Mouse (Mus musculus) intestine, embryonic 15.5 days (tissue): ENCODE results near the gene Spock1. TPM values are rescaled to one million over a fixed set of nuclear protein-coding genes. Genes with fewer than 3 reads are reported as not detected.
A peak's percentile ranks its signal among the peaks of the same experiment; 100 is the strongest.

Source experiments
- ATAC-seq: fragments of 200-750 bp; cut with Nextera tagmentation; 2 replicates; pipeline ENCODE4 v1.8.0; 2017; ENCODE audit warnings: moderate TSS enrichment, moderate library complexity
- H3K27ac ChIP-seq: fragments of 300-500 bp; sonication (generic); 2 replicates; pipeline ENCODE4 v1.5.1; 2015; ENCODE audit warnings: mild to moderate bottlenecking, inconsistent platforms
- H3K27me3 ChIP-seq: fragments of 300-500 bp; sonication (generic); replicated peaks from 2 replicates; pipeline ENCODE4 v1.6.1; 2015; ENCODE audit warnings: inconsistent platforms
- H3K36me3 ChIP-seq: fragments of 300-500 bp; sonication (generic); 2 replicates; pipeline ENCODE4 v1.6.1; 2015; ENCODE audit warnings: inconsistent platforms
- H3K4me1 ChIP-seq: fragments of 300-500 bp; sonication (generic); replicated peaks from 2 replicates; pipeline ENCODE4 v1.6.1; 2015; ENCODE audit warnings: inconsistent platforms
- H3K4me2 ChIP-seq: fragments of 300-500 bp; sonication (generic); replicated peaks from 2 replicates; pipeline ENCODE4 v1.6.1; 2015; ENCODE audit warnings: mild to moderate bottlenecking, inconsistent platforms
- H3K4me3 ChIP-seq: fragments of 300-500 bp; sonication (generic); replicated peaks from 2 replicates; pipeline ENCODE4 v1.5.1; 2015; ENCODE audit warnings: inconsistent platforms
- H3K9ac ChIP-seq: fragments of 300-500 bp; sonication (generic); 2 replicates; pipeline ENCODE4 v1.6.1; 2015; ENCODE audit warnings: inconsistent platforms
- H3K9me3 ChIP-seq: fragments of 300-500 bp; sonication (generic); 2 replicates; pipeline ENCODE4 v1.6.1; 2016; ENCODE audit warnings: inconsistent platforms
- WGBS: fragments of 180-500 bp; shearing (Covaris S2); methylation state at CpG from one replicate; pipeline ENCODE4 v1.1.7; 2015; 5-methylcytosine and 5-hydroxymethylcytosine counted together
- polyA plus RNA-seq: library from polyadenylated mRNA; unstranded; fragments of >200 nt; fragmentation: Nextera tagmentation; extraction: Ambion mirVana; gene quantifications from 2 replicates; pipeline ENCODE4 v1.2.1, GENCODE M21; 2015

Spock1 gene
- polyA plus RNA-seq, 1 experiment from 2014 or later: 3.5 TPM

DNA sequence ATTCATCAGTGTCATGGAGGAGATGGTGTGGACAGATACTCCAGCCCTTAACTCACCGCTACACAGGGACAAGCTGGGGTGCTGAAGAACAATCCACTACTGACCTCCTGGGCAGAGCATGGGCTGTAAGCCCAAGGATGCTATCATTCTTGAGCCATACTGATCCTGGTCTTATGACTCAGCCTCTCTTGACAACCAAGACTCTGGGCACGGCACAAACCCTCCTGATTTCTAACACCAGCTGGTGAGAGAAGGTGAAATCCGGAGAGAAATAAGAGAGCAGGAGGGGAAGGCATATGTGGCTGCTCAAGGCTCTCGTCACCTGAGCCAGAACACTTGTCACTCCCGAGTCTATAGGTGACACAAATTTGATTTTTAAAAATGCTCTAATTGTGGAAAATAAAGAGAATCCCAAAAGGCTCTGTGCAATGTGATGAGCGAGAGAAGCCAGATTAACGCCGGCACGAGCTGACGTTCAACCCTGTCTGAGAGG is 271.0 kb downstream of the Spock1 start:
- WGBS: 83% methylated on average over 10 of the region's 10 CpGs

DNA sequence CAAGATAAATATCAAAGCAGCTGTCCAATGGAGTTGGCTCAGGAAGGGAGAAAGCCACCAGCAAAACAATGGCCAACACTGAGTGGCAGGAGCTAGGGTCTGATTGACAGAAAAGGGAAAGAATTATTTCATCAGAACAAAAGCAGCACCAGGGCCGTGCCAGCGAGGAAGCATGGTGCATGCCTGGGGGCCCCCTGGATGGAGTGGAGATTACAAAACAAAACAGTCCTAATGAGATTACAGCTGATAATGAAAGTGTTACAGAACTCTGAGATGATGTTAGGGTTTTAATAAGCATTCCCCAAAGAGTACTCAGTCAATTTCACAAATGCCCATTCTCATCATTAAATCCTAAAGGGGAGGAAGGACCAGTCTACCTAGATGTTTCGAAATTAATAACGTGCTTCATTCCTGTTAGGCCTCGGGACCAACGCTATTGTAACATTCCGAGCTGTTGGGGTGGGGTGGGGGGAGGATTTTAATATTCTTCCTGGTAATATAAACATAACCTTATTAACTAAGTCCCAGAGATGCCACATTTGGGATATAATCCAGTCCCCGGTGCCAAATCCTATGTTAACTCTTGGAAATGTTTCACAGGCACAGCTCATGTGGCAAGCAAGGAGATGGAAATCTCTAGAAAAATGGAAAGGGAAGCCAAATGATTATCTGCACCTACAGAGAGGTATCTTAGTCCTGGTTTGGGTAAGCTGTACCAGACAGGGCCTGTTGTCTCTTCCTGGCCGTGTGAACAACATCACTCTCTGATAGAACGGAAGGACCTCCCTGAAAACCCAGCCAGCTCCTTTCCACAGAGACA is 271.7 kb downstream of the Spock1 start:
- no peak for ATAC-seq
- Histone ChIP-seq H3K4me3 (no peak overlapping the region), H3K4me1 (no peaks in the 10 kb centered on the region), H3K9ac (no peak overlapping the region), H3K9me3 (no peaks in the 10 kb centered on the region), H3K4me2 (no peak overlapping the region), H3K36me3 (no peaks in the 10 kb centered on the region), H3K27me3 (no peaks in the 10 kb centered on the region), H3K27ac (no peak overlapping the region)
- 79% methylated on average over 10 of the region's 10 CpGs for WGBS

More for the DNA sequence above, 271.0 kb downstream of the Spock1 start:
- Histone ChIP-seq H3K4me2 (no peak overlapping the region), H3K4me1 (no peaks in the 10 kb centered on the region), H3K9me3 (no peaks in the 10 kb centered on the region), H3K9ac (no peak overlapping the region), H3K27ac (no peak overlapping the region), H3K36me3 (no peaks in the 10 kb centered on the region), H3K4me3 (no peak overlapping the region), H3K27me3 (no peaks in the 10 kb centered on the region)
- ATAC-seq: no peak

DNA sequence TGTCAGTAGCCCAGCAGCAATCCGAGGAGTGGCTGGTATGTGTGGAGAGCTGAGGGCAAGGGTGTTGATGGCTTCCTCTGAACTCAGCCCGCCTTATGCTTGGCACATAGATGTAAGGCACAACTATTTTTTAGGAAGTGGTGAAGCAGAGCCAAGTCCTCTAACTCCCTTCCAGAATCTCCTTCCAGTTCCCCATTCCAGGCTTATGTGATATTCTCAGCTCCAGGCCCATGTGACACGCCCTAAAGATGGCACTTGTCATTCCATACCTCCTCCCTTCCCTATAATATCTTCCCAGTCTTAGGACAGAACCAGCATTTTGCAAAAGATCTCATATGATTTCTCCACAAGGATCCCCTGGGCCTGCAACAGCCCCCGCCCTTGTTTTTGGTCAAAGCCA is 277.6 kb downstream of the Spock1 start:
- H3K27me3 ChIP-seq: no peaks in the 10 kb centered on the region
- no peak for ATAC-seq
- 90% methylated on average over 4 of the region's 4 CpGs for WGBS
- no peak overlapping the region for H3K9ac ChIP-seq
- H3K4me2 ChIP-seq: no peak overlapping the region
- no peaks in the 10 kb centered on the region for H3K4me1 ChIP-seq
- H3K36me3 ChIP-seq: no peaks in the 10 kb centered on the region
- H3K27ac ChIP-seq: no peak overlapping the region
- H3K9me3 ChIP-seq: no peaks in the 10 kb centered on the region
- no peak overlapping the region for H3K4me3 ChIP-seq

DNA sequence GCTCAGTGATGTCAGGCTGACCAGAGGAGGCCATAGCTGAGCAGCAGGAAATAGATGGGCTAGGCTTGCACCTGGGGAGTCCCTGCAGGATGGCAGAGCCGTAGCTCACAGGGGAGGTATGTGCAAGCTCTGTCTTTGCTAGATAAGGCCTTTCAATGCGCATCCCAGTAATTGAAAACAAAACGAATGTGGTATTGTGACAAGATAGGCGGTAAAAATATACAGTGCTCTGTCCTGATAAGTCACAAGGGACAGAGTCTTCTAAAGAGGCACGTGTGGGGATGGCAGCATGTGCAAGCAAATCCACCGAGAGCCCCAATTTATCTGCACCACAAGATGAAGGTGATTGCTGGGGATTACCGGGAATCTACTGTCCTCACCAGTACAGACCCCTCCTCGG is 279.9 kb downstream of the Spock1 start:
- WGBS: 67% methylated on average over 8 of the region's 8 CpGs
- Histone ChIP-seq H3K9me3 (no peaks in the 10 kb centered on the region), H3K27me3 (no peaks in the 10 kb centered on the region), H3K4me1 (no peaks in the 10 kb centered on the region), H3K9ac (no peak overlapping the region), H3K4me2 (no peak overlapping the region), H3K4me3 (no peak overlapping the region), H3K27ac (no peak overlapping the region), H3K36me3 (no peaks in the 10 kb centered on the region)
- ATAC-seq: no peak

DNA sequence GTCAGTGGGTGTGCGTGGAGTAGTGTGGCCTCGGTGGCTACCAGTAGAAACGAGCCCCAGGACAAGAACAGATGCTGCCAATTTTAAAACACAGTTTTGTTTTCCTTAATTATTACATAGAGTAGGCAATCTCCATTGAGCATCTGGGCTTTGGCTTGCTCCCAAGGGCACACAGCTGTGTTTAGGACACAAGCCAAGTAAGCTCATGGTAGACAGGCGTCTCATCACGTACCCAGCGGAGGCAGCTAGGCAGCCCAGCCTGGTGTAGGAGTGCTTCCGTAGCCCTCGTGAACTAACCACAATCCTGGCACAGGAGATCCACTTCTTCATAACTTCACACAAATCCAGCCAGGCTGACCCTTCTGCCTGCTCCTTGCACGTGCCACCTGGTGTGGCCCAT is 281.7 kb downstream of the Spock1 start:
- Histone ChIP-seq H3K4me2 (no peak overlapping the region), H3K4me1 (no peaks in the 10 kb centered on the region), H3K9me3 (no peaks in the 10 kb centered on the region), H3K36me3 (no peaks in the 10 kb centered on the region), H3K27ac (no peak overlapping the region), H3K27me3 (no peaks in the 10 kb centered on the region), H3K4me3 (no peak overlapping the region), H3K9ac (no peak overlapping the region)
- ATAC-seq: no peak
- WGBS: 80% methylated on average over 9 of the region's 9 CpGs

DNA sequence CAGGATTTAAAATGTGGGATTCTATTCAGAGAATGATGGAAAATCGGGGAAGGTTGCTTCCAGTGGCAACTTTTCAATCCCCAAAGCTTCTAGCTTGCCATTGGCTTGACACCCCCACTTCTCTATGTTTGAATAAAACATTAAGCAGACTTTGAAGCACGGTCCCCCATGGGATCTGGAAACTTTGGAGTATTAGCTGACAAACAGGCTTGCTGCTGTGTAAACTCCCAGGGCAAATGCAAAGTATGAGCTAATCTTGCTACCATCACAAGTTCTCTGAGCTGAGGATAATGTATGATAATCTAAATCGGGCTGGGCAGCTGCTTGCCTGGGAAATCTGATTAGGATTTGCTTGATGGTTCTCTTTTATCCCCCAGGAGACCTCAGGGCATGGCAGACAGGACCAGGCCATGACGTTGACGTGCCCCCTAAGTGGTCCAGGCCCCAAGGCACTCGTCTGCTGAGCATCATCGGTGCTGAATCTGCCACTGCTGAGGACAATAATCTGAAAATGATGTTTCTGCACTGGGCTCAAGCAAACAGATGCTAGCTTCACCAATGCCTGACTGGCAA is 284.1 kb downstream of the Spock1 start:
- Histone ChIP-seq H3K9ac (no peak overlapping the region), H3K27me3 (no peaks in the 10 kb centered on the region), H3K4me3 (no peak overlapping the region), H3K9me3 (no peaks in the 10 kb centered on the region), H3K4me1 (no peaks in the 10 kb centered on the region), H3K27ac (no peak overlapping the region), H3K36me3 (no peaks in the 10 kb centered on the region), H3K4me2 (no peak overlapping the region)
- 48% methylated on average over 7 of the region's 7 CpGs for WGBS
- no peak for ATAC-seq

DNA sequence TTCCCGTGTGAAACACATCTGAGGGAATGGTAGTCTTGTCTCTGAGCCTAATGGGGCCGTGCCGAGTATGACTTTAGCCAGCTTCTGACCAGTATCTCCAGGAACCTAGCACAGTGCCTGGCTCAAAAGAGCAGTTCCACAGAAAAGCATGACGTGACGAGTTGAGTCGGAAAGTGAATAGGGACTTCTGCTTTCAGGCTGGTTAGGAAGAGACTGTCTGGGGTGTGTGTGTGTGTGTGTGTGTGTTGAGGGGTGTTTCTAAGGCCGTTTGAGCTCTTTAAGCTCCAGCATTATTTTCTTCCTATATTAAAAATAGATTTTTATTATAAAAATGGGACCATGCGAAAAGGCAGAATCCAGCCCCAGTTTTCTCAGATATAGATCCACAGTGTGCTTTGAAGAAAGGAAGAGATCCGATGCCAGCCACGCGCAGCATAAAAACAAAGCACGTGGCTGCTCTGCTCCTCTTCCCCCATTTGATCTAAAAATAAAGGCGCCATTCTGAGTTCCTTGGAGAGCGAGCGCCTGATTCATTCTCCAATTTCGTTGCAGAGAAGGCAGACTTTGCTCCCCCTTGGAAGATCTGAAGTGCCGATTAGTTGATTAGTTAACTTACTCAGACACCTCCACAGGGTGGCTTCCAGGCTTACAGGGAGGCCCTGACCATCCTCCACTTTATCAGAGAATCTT is 288.9 kb downstream of the Spock1 start:
- Histone ChIP-seq H3K36me3 (no peaks in the 10 kb centered on the region), H3K9ac (no peak overlapping the region), H3K4me3 (no peak overlapping the region), H3K27ac (no peak overlapping the region), H3K4me2 (no peak overlapping the region), H3K4me1 (no peaks in the 10 kb centered on the region), H3K27me3 (no peaks in the 10 kb centered on the region), H3K9me3 (no peaks in the 10 kb centered on the region)
- WGBS: 75% methylated on average over 17 of the region's 17 CpGs
- ATAC-seq: no peak

DNA sequence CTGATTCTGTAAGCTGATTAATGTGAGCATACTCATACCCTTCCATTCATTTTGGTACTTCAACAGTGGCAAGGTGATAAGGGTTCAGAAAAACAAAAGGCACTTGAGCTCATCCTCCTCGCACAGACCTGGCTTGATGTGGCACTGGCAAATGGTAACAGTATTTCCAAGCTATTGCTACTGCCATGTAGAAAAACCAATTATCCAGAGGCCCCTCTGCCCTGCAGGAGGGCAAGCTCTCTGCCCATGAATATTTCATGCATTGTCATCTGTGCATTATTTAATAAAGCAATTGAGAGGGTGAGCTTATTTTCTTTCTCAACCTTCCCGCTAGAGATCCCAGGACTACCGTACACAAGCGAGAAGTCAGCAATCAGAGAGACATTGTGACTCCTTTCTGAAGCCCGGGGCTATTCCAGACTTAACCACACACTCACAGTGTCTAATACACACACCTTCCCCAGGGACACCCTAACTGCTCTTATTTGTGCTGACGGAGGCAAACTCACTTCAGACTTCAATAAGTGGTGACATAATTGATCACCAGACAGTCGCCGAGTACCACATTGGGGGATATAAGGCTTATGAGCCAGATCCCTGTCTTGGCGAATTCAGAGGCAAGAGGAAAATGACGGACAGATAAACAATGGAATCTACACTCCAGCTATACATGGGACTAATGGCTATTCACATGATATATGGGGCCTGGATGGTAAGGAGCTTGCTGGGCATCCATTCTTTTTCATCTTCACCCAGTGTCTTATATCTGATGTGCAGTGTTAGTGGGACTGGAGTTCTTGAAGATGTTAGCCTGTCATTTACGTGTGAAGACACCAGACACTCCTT is 296.6 kb downstream of the Spock1 start:
- no peak overlapping the region for H3K27ac ChIP-seq
- H3K4me2 ChIP-seq: no peak overlapping the region
- no peaks in the 10 kb centered on the region for H3K4me1 ChIP-seq
- H3K27me3 ChIP-seq: no peaks in the 10 kb centered on the region
- no peaks in the 10 kb centered on the region for H3K9me3 ChIP-seq
- H3K36me3 ChIP-seq: no peaks in the 10 kb centered on the region
- no peak overlapping the region for H3K9ac ChIP-seq
- no peak overlapping the region for H3K4me3 ChIP-seq
- 80% methylated on average over 11 of the region's 11 CpGs for WGBS
- ATAC-seq: no peak

DNA sequence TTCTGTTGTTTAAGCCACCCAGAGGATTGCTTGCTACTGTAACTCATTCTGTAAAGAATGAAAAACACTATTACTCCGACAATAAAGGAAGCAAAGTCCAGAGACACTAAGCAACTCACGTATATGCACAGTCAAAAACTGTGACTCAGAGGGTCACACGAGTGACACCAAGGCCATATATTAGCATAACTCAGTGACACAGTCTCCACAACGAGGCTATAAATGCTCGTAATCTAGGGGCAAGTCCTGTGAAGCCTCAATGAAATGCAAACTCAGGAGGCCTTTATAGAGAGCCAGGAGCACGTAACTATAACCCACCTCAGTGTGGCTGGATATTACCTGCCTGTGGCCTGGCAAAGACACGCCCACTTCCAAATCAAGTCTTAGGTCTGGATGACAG is 298.2 kb downstream of the Spock1 start:
- no peaks in the 10 kb centered on the region for H3K9me3 ChIP-seq
- no peaks in the 10 kb centered on the region for H3K27me3 ChIP-seq
- no peak overlapping the region for H3K4me2 ChIP-seq
- H3K4me3 ChIP-seq: no peak overlapping the region
- H3K36me3 ChIP-seq: no peaks in the 10 kb centered on the region
- H3K27ac ChIP-seq: no peak overlapping the region
- 54% methylated on average over 7 of the region's 7 CpGs for WGBS
- peak; percentile 88 for ATAC-seq
- H3K9ac ChIP-seq: no peak overlapping the region
- H3K4me1 ChIP-seq: no peaks in the 10 kb centered on the region

DNA sequence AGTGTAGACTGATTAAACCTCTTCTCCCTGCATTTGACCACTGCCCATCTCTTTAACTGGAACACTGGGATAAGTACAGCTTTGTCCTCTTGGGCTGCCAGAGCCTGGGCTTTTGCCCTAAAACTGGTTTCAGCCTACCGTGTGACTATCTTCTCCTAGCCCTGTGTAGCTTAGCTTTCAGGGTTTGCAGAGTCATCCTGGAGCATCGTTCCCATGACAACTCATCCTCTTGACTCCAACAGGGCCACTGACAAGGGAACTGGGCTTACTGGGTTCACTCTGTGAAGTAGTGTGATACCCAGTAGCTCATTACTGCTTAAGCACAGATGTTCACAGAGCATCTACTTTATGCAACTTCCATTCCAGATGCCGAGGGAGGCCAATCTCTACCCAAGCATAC is 303.7 kb downstream of the Spock1 start:
- Histone ChIP-seq H3K4me2 (no peak overlapping the region), H3K36me3 (no peaks in the 10 kb centered on the region), H3K9ac (no peak overlapping the region), H3K4me3 (no peak overlapping the region), H3K9me3 (no peaks in the 10 kb centered on the region), H3K4me1 (no peaks in the 10 kb centered on the region), H3K27ac (no peak overlapping the region), H3K27me3 (no peaks in the 10 kb centered on the region)
- ATAC-seq: no peak
- WGBS: 87% methylated on average over 3 of the region's 3 CpGs

DNA sequence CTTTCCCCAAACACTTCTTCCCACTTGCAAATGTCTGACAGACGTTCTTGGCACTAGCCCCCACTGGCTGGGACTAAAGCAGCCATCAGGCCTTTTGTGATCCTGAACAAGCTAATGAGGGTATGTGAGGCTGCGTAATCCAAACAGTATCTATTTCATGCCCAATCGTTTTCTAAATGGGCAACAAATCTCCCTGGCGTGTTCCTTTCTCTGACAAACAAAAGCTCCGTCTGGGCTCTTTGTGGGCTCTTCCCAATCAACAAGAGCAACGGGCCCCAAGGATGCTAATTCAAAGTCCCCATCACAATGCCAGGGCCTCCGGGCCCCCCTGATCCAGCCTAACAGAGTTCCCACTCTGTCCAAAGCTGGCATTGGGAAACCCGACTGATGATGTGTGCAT is 304.9 kb downstream of the Spock1 start:
- ATAC-seq: no peak
- Histone ChIP-seq H3K9ac (no peak overlapping the region), H3K4me3 (no peak overlapping the region), H3K9me3 (no peaks in the 10 kb centered on the region), H3K4me2 (no peak overlapping the region), H3K27ac (no peak overlapping the region), H3K36me3 (no peaks in the 10 kb centered on the region), H3K27me3 (no peaks in the 10 kb centered on the region), H3K4me1 (no peaks in the 10 kb centered on the region)
- WGBS: 72% methylated on average over 8 of the region's 8 CpGs

DNA sequence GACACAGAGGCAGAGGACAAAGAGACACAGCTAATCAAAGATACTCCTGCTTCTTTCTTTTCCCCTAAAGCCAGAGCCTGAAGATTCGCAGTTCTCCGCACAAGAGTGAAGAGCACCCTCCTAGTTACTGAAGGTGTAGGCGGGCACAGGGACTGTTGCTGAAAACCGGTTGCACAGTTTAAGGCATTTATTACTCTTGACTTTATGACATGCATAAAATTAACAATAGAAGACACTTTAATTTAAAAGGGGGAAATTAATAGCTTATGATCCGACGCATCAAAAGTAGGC is 312.4 kb downstream of the Spock1 start:
- Histone ChIP-seq H3K27me3 (no peaks in the 10 kb centered on the region), H3K4me1 (no peaks in the 10 kb centered on the region), H3K9ac (no peak overlapping the region), H3K27ac (no peak overlapping the region), H3K36me3 (no peaks in the 10 kb centered on the region), H3K4me3 (no peak overlapping the region), H3K4me2 (no peak overlapping the region), H3K9me3 (no peaks in the 10 kb centered on the region)
- 89% methylated on average over 6 of the region's 6 CpGs for WGBS
- no peak for ATAC-seq
